Mouse (Mus musculus): ENCODE data around the gene Lamb3. TPM values are rescaled to one million over a fixed set of nuclear protein-coding genes. Genes with fewer than 3 reads are reported as not detected.
A peak's percentile ranks its signal among the peaks of the same experiment; 100 is the strongest.

The Lamb3 gene
- polyA plus RNA-seq, 1 experiment from 2014 or later: 6.7 TPM

DNA sequence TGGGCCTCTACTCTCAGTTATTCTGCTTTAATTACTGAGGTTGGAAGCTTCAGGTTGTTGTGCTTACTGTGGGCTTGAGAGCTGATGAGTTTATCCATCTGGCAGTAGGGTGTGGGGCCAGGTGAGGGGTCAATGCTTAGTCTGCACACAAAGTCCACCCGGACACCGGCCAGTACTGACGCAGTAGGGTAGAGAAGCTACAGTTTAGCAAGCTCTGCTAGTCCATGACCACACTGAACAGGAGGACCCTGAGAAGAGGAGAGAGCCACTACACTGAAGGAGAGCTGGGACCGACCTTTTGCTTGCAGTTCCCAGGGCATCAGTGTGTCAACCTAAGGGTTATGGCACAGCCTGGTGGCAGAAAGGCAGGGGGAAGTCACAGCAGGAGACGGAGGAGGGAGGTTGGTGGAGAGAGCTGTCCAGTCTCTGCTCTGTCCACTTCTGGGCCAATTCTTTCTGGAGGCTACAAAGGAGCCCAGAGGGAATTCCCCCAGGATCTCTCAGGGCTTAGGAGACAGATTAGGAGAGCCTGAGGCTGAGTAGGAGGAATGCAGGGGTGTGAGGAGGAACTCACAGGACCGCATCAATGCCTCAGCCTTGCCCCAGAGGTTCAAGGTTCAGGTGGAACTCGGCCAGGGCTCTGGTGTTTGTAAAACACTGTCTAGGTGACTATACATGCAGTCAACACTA lies 119.1 kb downstream of the Lamb3 start:
- no peak for ATAC-seq (ENCODE audit: insufficient number of reproducible peaks, insufficient read depth, low FRiP score, low TSS enrichment, low read depth)
- Histone ChIP-seq H3K27me3 (no peaks in the 10 kb centered on the region), H3K9me3 (no peaks in the 10 kb centered on the region), H3K4me3 (no peak overlapping the region), H3K4me2 (no peak overlapping the region), H3K4me1 (peaks cover 7% of the 10 kb centered on the region), H3K9ac (no peak overlapping the region), H3K27ac (no peak overlapping the region), H3K36me3 (no peaks in the 10 kb centered on the region)
- 69% methylated on average over 7 of the region's 7 CpGs for WGBS

DNA sequence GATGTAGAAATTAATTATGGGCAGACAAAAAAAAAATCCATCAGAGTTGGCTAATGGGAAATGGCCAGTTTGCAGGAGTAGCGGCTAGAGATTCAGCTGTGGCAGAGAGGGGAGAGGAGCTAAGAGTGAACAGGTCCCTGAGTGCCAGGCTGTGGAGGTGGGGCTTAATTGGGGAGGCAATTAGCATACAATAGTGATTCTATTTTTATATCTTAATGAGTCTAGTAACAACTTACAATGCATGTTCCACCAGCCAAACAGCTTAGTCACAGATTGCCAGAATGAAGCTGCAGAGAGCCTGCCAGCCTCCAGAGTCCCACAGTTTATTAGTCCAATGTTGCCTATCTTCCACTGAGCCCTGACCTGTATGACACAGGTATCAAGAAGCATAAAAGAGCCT lies 119.7 kb downstream of the Lamb3 start:
- Histone ChIP-seq H3K4me2 (no peak overlapping the region), H3K27me3 (no peaks in the 10 kb centered on the region), H3K4me3 (no peak overlapping the region), H3K9me3 (no peaks in the 10 kb centered on the region), H3K36me3 (no peaks in the 10 kb centered on the region), H3K4me1 (peaks cover 7% of the 10 kb centered on the region), H3K9ac (no peak overlapping the region), H3K27ac (no peak overlapping the region)
- 82% methylated on average over 1 of the region's 1 CpGs for WGBS
- no peak for ATAC-seq (ENCODE audit: insufficient number of reproducible peaks, insufficient read depth, low FRiP score, low TSS enrichment, low read depth)

DNA sequence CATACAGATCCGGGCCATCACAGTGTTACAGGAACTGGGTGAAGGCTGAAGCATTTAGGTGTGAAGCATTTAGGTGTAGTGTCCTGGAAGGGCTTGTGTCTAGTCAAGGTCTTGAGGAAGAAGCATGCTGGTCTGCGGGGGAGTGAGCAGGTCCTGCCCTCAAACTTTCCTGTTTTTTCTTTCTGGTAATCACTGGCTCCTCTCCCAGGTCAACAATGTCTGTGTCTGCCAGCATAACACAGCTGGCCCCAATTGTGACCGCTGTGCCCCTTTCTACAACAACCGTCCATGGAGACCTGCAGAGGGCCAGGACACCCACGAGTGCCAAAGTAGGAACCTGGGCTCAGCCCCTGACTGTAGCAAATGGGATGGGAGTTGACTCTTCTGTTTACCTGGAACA lies 120.2 kb downstream of the Lamb3 start:
- ATAC-seq (ENCODE audit: insufficient number of reproducible peaks, insufficient read depth, low FRiP score, low TSS enrichment, low read depth): no peak
- H3K9ac ChIP-seq: no peak overlapping the region
- H3K9me3 ChIP-seq: no peaks in the 10 kb centered on the region
- H3K27ac ChIP-seq: no peak overlapping the region
- no peak overlapping the region for H3K4me2 ChIP-seq
- 65% methylated on average over 5 of the region's 5 CpGs for WGBS
- no peaks in the 10 kb centered on the region for H3K27me3 ChIP-seq
- H3K4me1 ChIP-seq: peaks cover 7% of the 10 kb centered on the region
- no peaks in the 10 kb centered on the region for H3K36me3 ChIP-seq
- H3K4me3 ChIP-seq: no peak overlapping the region

DNA sequence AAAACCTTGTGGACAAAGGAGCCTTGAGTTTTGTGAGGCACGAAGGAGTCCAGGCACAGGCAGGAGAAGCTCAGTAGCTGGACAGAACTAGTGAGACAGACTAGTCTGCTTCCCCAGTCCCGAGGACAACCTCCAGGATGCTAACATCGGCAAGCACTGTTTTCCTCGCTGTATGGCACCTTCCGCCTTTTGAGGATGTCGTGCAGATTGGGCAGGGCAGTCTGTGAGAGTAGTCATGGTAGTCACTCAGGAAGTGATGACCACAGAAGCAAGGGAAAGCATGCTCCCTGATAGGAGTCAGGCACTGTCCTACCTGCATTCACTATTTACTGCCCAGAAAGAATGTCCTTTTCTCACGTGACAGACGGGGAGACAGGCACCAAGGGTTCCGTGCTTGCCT lies 122.1 kb downstream of the Lamb3 start:
- Histone ChIP-seq H3K27ac (no peak overlapping the region), H3K27me3 (no peaks in the 10 kb centered on the region), H3K4me3 (no peak overlapping the region), H3K9me3 (no peaks in the 10 kb centered on the region), H3K4me1 (peaks cover 11% of the 10 kb centered on the region), H3K9ac (no peak overlapping the region), H3K36me3 (no peaks in the 10 kb centered on the region), H3K4me2 (no peak overlapping the region)
- no peak for ATAC-seq (ENCODE audit: insufficient number of reproducible peaks, insufficient read depth, low FRiP score, low TSS enrichment, low read depth)
- WGBS: 74% methylated on average over 9 of the region's 9 CpGs

DNA sequence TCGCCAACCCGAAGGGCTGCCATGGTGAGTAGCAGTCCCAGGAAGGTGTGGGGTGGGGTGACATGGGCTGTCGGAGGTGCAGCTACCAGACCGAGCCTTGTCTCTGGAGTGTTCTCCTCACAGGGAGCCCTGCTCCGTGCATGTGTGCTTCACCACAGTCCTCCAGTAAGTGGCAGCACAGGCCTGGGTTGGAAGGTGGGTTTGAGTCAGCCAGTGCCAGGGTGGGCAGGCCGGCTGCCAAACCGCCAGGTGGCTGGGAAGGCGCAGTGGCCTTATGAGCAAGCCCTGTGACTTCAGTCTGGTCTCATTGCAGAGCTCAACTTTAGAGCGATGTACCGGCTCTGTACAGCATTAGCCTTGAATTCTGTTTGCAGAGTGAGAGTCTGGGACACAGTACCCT lies 122.7 kb downstream of the Lamb3 start:
- no peak overlapping the region for H3K27ac ChIP-seq
- 30% methylated on average over 10 of the region's 10 CpGs for WGBS
- peaks cover 15% of the 10 kb centered on the region for H3K4me1 ChIP-seq
- no peaks in the 10 kb centered on the region for H3K36me3 ChIP-seq
- 0 out of 2 replicates have a peak overlapping the region, but pooled peaks have one; percentile 32 for H3K9ac ChIP-seq
- H3K27me3 ChIP-seq: no peaks in the 10 kb centered on the region
- peak; percentile 73 for ATAC-seq (ENCODE audit: insufficient number of reproducible peaks, insufficient read depth, low FRiP score, low TSS enrichment, low read depth)
- H3K4me2 ChIP-seq: no peak overlapping the region
- no peaks in the 10 kb centered on the region for H3K9me3 ChIP-seq
- H3K4me3 ChIP-seq: no peak overlapping the region

DNA sequence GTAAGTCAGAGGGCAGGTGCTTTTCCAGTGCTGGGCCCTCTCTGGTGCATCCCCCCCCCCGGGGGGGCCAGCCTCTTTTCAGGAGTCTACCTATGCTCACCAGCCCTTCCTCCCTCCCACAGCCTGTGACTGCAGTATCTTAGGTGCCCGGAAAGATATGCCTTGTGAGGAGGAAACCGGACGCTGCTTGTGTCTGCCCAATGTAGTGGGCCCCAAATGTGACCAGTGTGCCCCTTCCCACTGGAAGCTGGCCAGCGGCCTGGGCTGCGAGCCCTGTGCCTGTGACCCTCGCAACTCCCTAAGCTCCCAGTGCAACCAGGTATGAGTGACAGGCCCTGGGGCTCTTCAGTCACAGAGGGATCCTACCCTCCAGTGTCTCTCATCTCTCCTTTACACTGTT lies 123.1 kb downstream of the Lamb3 start:
- Histone ChIP-seq H3K9me3 (no peaks in the 10 kb centered on the region), H3K27ac (no peak overlapping the region), H3K9ac (no peak overlapping the region), H3K27me3 (no peaks in the 10 kb centered on the region), H3K4me3 (no peak overlapping the region), H3K4me1 (peaks cover 15% of the 10 kb centered on the region), H3K36me3 (no peaks in the 10 kb centered on the region), H3K4me2 (no peak overlapping the region)
- WGBS: 71% methylated on average over 7 of the region's 7 CpGs
- no peak for ATAC-seq (ENCODE audit: insufficient number of reproducible peaks, insufficient read depth, low FRiP score, low TSS enrichment, low read depth)

DNA sequence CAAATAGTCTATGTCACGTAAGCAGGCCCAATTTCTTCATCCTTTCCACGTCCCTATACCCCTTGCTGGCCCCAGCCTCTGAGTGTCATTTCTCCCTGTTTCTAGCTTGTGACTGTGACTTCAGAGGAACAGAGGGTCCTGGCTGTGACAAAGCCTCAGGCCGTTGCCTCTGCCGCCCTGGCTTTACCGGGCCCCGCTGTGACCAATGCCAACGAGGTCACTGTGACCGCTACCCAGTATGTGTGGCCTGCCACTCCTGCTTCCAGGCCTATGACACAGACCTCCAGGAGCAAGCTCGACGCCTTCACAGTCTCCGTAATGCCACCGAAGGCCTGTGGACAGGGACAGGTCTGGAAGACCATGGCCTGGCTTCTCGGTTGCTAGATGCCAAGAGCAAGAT lies 124.5 kb downstream of the Lamb3 start:
- 79% methylated on average over 13 of the region's 13 CpGs for WGBS
- no peak overlapping the region for H3K4me3 ChIP-seq

DNA sequence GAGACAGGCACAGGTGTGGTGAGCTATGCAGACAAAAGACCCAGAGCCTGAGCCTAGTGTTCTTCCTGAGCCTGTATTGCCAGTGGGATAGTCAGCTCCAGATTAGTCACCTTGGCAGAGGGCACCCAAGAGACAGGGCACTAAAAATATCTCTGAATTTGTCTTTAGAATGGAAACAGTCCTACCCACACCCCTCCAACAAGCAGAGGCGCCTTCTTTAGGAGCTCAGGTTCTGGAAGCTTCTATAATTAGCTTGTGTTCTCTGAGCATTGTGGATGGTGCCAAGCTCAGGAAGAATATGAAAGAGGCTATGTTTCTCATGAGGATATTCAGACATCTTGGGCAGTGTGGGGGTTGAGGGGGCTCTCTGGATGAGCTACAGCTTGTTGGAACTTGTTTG lies 125.2 kb downstream of the Lamb3 start:
- Histone ChIP-seq H3K9ac (no peak overlapping the region), H3K27me3 (no peaks in the 10 kb centered on the region), H3K9me3 (no peaks in the 10 kb centered on the region), H3K4me3 (no peak overlapping the region), H3K27ac (no peak overlapping the region), H3K4me1 (peaks cover 15% of the 10 kb centered on the region), H3K36me3 (no peaks in the 10 kb centered on the region), H3K4me2 (no peak overlapping the region)
- 74% methylated on average over 1 of the region's 1 CpGs for WGBS
- no peak for ATAC-seq (ENCODE audit: insufficient number of reproducible peaks, insufficient read depth, low FRiP score, low TSS enrichment, low read depth)

More for the DNA sequence above, 124.5 kb downstream of the Lamb3 start:
- Histone ChIP-seq H3K27ac (no peak overlapping the region), H3K36me3 (no peaks in the 10 kb centered on the region), H3K9ac (no peak overlapping the region), H3K9me3 (no peaks in the 10 kb centered on the region), H3K4me2 (no peak overlapping the region), H3K4me1 (peaks cover 15% of the 10 kb centered on the region), H3K27me3 (no peaks in the 10 kb centered on the region)
- ATAC-seq (ENCODE audit: insufficient number of reproducible peaks, insufficient read depth, low FRiP score, low TSS enrichment, low read depth): no peak

DNA sequence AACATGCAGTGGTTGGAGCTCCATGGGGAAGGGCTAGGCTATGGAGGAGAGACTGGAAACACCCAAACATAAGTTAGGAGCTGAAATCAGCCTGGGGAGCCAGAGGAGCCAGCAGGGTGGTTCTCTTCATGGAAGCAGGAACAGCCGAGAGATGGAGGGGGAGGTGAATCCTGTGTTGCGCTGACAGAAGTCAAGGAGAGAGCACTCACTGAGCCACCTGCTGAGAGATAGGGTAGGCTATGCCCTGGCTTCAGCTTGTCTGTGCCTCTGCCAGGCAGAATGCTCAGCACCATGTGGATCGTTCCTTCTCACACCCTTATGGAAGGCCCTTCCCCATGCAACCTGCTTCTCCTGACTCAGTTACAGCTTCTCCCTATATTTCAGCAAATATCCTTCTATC lies 126.3 kb downstream of the Lamb3 start:
- 69% methylated on average over 3 of the region's 3 CpGs for WGBS

DNA sequence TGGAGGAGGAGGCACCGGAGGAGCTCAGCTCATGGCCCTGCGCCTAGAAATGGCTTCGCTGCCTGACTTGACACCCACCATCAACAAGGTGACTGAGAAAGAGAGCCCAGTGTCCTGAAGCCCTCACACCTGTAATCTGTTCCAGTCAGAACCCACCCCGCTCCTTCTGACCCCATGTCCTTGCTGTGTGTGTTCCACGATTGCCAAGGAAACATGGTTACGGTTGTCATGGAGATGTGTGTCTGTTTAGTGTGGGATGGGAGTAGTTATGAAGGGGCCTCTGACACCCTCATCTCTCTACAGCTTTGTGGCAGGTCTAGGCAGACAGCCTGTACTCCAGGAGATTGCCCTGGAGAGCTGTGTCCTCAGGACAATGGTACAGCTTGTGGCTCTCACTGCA lies 127.0 kb downstream of the Lamb3 start:
- no peak overlapping the region for H3K27ac ChIP-seq
- no peaks in the 10 kb centered on the region for H3K27me3 ChIP-seq
- no peaks in the 10 kb centered on the region for H3K36me3 ChIP-seq
- H3K4me1 ChIP-seq: peaks cover 21% of the 10 kb centered on the region
- no peak overlapping the region for H3K4me3 ChIP-seq
- no peak for ATAC-seq (ENCODE audit: insufficient number of reproducible peaks, insufficient read depth, low FRiP score, low TSS enrichment, low read depth)
- no peaks in the 10 kb centered on the region for H3K9me3 ChIP-seq
- no peak overlapping the region for H3K4me2 ChIP-seq
- H3K9ac ChIP-seq: no peak overlapping the region
- WGBS: 75% methylated on average over 6 of the region's 6 CpGs

More for the DNA sequence above, 126.3 kb downstream of the Lamb3 start:
- Histone ChIP-seq H3K27me3 (no peaks in the 10 kb centered on the region), H3K4me3 (no peak overlapping the region), H3K4me1 (peaks cover 20% of the 10 kb centered on the region), H3K9me3 (no peaks in the 10 kb centered on the region), H3K9ac (no peak overlapping the region), H3K36me3 (no peaks in the 10 kb centered on the region), H3K27ac (no peak overlapping the region), H3K4me2 (no peak overlapping the region)
- ATAC-seq (ENCODE audit: insufficient number of reproducible peaks, insufficient read depth, low FRiP score, low TSS enrichment, low read depth): no peak

DNA sequence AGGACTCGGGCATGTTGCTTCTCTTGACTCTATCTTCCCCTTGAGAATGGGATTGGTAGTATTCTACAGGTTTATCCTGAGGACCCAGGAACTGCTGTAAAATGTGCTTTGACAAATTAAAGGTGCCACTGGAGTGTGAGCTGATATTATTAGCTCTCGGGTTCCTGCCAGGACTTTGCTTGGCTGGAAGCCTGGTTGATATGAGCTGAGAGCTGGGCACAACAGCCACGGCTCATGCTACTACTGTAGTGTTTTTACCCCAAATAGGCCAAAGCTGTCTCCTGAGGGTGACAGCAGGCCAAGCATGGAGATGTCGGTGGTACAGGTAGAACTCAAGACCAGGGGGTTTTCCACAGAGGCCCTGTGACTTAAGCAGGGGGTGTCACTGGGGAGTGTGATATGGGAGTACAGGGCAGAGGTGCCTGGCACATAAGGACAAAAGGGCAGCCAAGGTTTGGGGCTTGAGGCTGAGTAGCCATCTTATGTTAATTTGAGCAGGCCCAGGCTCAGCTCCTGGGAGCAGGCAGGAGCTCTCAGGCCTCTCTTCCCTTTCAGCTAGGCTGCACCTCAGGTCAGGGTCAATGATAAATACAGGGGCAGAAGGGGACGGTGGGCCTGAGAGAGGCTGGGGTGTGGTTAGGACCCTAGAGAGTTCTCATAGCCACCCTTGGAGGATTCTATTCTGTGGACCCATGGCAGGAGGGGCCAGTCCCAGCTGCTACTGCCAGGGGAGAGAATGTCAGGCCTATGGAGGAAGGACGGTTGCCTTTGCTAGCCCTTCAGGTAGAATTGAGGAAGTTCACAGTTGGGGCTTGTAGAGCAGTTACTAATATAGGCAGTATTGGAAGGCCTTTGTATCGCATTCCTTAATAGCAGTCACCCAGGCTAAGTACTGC lies 128.9 kb downstream of the Lamb3 start:
- Histone ChIP-seq H3K4me3 (no peak overlapping the region), H3K4me1 (peaks cover 14% of the 10 kb centered on the region), H3K36me3 (no peaks in the 10 kb centered on the region), H3K4me2 (no peak overlapping the region), H3K27me3 (no peaks in the 10 kb centered on the region), H3K9me3 (no peaks in the 10 kb centered on the region), H3K27ac (no peak overlapping the region), H3K9ac (no peak overlapping the region)
- ATAC-seq (ENCODE audit: insufficient number of reproducible peaks, insufficient read depth, low FRiP score, low TSS enrichment, low read depth): no peak
- 74% methylated on average over 7 of the region's 7 CpGs for WGBS

DNA sequence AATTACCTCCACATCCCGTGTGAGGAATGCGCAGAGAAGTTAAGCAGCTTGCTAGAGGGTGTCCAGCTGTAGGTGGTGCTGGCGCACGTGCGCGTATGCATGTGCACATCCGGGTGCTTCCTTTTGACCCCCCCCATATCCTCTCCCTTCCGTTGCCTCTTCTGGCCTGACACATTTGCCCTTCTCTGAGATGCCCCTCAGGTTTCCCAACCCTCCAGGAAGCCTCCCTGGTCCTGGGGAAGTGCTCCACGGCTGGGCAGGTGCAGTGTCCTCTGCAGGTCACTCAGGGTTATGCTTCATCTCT lies 129.5 kb downstream of the Lamb3 start:
- H3K27ac ChIP-seq: no peak overlapping the region
- H3K27me3 ChIP-seq: no peaks in the 10 kb centered on the region
- no peak overlapping the region for H3K4me2 ChIP-seq
- 67% methylated on average over 9 of the region's 9 CpGs for WGBS
- H3K9me3 ChIP-seq: no peaks in the 10 kb centered on the region
- H3K4me3 ChIP-seq: no peak overlapping the region
- peaks cover 14% of the 10 kb centered on the region for H3K4me1 ChIP-seq
- H3K9ac ChIP-seq: no peak overlapping the region
- no peak for ATAC-seq (ENCODE audit: insufficient number of reproducible peaks, insufficient read depth, low FRiP score, low TSS enrichment, low read depth)
- H3K36me3 ChIP-seq: no peaks in the 10 kb centered on the region

Data from embryonic facial prominence, embryonic 13.5 days (tissue).